Mouse (Mus musculus) left cerebral cortex, postnatal 10 days (tissue): ENCODE data around the gene Paxx. TPM values are rescaled to one million over a fixed set of nuclear protein-coding genes. Genes with fewer than 3 reads are reported as not detected.
A peak's percentile ranks its signal among the peaks of the same experiment; 100 is the strongest.

Experiments used
- DNase-seq, 2 experiments: peaks; one replicate each; pipeline ENCODE4 v3.0.0; 2021 to 2022; ENCODE audit warnings: low spot score in 2 of 2, mixed read lengths in 1 of 2; ENCODE audit errors: extremely low spot score in 1 of 2
- intact Hi-C: fragments of 180-260 bp; cut with DNase I; formaldehyde crosslinking; loops from one replicate; pipeline ENCODE4 v1.15.1; 2025
- total RNA-seq, 2 experiments: library from RNA; stranded (reverse); gene quantifications; 2 replicates each; pipeline ENCODE4 v1.2.3; 2021

Gene Paxx
- total RNA-seq, 2 experiments from 2014 or later: 72.0 to 79.5 TPM

DNA sequence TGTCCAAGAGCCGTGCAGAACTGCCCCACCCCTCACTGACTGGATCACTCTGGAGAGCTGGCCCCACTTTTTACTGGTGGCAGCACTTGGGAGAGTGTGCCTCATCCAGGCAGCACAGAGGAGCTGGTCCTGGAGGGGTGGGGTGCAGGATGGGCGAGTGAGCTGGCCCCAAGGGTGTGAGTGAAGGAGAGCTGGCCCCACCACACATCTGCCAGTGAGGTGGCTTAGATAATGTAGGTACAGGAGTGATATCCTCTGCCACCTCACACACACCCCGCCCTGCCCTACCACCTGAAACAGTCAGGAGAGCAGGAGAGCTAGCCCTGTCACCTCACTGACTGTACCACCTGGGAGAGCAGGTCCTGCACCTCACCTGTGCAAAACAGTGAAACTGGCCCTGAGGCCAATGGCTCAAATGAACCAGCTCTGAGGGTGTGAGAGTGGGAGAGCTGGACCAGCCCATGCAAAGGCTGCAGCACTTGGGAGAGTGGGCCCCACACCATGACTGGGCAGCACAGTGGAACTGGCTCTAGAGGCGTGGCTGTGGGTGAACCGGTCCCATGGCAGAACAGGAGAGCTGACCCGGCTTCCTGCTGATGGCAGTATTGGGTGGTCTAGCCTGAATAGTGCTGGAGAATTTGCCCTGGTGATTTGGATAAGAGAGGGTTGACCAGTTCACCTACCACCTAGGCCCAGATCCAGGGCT, 27.2 kb upstream of the Paxx start:
- no peak for DNase-seq
- intact Hi-C loops: no loop called here

- intact Hi-C loops: no loop called here
Measured at GRCm38 (mm10) chr2:25484901-25485647, 24.2 kb upstream of the Paxx start.

GRCm38 (mm10) chr2:25482969-25483368, 22.1 kb upstream of the Paxx start:
- intact Hi-C loops: no loop called here
- DNase-seq: no peak

More at GRCm38 (mm10) chr2:25484901-25485647, 24.2 kb upstream of the Paxx start:
- DNase-seq: peak in 1 of 2 experiments; percentile 63

- intact Hi-C loops: no loop called here
- no peak for DNase-seq
Measured at GRCm38 (mm10) chr2:25480541-25480940, 19.6 kb upstream of the Paxx start.

DNA sequence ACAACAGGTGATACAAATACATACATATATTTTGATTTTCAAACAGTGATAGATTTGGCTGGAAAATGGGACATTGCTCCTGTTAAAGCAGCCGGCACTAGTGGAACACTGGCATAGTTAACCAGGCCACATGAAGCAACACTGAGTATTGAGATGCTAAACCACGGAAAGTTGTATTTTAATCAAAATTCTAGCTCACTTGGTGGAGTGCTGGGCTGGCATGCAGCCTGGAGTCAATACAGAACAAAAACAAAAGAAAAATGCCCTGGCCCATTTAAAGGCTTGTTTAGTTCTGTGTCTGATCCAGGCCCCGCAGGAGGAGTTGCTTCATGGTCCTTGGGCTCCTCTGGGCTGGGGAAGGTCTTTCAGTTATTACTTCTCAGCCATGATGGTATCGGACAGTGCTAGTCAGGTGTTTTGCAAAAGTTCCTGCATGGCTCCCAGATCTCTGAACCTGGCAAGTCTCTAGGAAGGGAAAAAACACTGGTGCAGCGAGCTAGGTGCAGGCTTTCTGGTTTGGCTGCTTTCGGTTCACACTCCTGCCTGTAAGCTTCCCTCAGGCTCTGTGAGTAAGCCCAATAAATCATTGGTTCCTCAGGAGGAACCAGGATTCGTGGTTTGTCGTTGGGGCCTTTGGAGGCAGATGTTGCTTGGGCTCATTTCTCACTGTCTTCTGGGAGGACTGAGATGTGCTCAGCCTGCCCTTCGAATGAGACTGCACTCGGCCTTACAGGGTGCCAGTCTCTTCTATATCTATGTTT, 18.8 kb upstream of the Paxx start:
- intact Hi-C loops: no loop called here
- no peak for DNase-seq

DNA sequence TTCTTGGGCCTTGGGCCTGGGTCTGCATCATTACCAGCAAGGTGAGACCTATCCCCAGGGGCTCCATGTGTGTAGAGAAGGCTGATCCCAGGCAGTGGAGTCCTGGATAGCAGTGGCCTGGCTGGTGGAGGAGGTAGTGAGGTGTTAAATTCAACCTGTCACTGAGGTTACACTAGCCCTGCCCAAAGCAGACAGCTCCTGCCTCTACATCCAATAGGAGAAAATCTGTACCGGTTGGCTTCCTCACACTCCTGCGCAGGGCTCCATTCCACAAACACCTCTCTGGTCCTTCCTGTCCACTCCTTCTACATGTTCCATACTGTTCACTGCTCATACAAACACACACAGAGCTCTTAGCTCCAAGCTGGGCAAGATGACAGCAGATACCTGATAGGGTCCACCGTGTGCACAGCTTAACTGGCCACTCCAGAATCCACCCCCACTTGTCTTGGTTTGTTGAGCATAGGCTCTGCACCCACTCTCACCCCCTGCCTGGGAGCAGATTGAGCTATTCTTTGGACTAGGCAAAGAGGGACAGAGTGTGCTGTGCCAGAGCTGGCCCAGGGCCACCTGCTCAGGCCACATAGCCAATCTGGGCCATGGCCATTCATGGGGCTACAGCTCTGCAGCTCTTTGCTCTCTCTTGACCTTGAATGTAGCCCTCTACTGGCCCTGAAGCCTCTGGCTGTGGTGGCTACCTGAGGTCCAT, 17.2 kb upstream of the Paxx start:
- no peak for DNase-seq
- intact Hi-C loops: no loop called here

- intact Hi-C loops: no loop called here
- DNase-seq: no peak
Measured at GRCm38 (mm10) chr2:25477541-25477940, 16.6 kb upstream of the Paxx start.

GRCm38 (mm10) chr2:25472550-25472949, 11.7 kb upstream of the Paxx start:
- DNase-seq: no peak
- intact Hi-C loops: no loop called here

GRCm38 (mm10) chr2:25469969-25470368, 9.1 kb upstream of the Paxx start, which contains the start of gene Ptgds:
Ptgds (minus strand) TSS chr2:25470046.
- intact Hi-C loops: no loop called here
- DNase-seq: no peak

GRCm38 (mm10) chr2:25468962-25469915, 8.3 kb upstream of the Paxx start:
- intact Hi-C loops: no loop called here
- peak in 1 of 2 experiments; percentile 73 for DNase-seq

- intact Hi-C loops: no loop called here
- DNase-seq: no peak
Measured at GRCm38 (mm10) chr2:25467606-25468303, 6.9 kb upstream of the Paxx start.

DNA sequence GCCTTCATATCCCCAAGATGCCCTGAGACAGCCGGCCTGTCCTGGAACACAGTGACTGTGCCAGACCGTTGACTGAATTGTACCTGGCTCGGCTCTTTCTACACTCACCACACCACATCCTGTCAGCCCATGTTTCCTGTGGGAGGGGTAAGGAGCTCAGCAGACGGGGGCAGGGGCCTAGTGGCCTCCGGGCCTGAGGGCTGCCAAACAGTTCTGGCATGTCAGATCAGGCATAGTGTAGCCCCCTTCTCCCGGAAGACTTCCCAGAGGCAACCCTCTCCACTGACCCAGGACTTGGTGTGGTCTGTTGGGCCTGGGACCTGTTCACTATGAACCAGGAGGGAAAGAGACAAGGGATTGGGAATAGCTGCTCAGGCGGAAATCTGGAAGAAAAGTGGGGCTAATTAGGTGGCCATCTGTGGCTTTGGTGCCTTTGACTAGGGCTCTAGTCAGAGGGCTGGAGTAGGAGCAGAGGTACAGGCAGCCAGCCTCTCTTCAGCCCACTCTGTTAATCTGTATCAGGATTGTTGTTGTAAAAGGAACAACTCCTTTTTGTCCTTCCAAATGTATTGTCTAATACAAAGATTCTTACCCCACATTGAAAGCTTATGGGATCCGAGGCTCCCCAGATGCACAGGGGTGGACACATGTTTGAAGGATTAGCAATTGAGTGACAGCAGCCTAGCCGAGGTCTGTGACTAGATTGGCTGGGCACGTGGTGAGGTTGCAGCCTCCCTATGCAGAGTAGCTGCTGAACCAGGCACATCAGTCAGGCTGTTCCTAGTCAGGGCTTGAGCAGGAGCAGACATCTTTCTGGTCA, 5.1 kb upstream of the Paxx start:
- intact Hi-C loops: no loop called here
- no peak for DNase-seq

DNA sequence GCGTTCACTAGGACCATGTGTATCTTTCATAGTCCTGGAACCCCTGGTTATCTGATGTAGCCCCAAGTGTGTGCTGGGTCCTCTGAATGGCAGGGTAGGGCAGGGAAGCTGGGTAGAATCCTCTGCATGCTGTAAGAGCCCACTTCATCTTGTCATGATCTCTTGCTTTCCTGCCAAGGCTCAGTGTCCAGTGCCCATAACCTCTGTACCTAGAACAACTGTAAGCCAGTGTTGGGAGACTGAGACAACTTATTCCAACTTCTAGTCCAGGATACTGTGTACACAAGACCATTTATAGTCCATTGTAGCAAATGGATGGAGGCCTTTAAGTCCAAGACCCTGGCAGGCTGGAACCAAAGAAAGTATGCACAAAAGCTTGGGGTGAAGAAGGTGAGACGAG, 4.4 kb upstream of the Paxx start:
- intact Hi-C loops: no loop called here
- no peak for DNase-seq

- DNase-seq: no peak
- intact Hi-C loops: no loop called here
Measured at GRCm38 (mm10) chr2:25463630-25464029, 2.7 kb upstream of the Paxx start.

- intact Hi-C loops: no loop called here
- DNase-seq: no peak
Measured at GRCm38 (mm10) chr2:25461407-25461806, 513 bp upstream of the Paxx start.

DNA sequence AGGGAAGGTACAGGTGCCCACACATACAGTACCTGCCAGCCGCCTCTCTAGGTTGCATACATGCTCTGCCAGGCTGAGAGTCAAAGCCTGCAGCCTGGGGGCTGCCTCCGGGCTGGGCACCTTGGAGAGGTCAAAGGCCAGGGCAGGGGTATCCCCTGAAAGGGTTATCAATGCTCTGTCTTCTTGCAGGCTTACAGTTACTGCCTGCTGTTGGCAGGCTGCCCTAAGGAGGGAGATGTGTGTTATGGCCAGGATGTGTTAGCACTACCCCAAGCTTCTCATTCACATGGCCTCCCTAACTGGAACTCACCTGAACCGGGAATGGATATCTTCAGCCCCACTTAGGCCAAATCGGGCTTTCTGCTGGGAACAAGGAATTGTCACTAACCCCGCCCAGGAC, 759 bp downstream of the Paxx start:
- intact Hi-C loops: no loop called here
- peak in 1 of 2 experiments; percentile 72 for DNase-seq

DNA sequence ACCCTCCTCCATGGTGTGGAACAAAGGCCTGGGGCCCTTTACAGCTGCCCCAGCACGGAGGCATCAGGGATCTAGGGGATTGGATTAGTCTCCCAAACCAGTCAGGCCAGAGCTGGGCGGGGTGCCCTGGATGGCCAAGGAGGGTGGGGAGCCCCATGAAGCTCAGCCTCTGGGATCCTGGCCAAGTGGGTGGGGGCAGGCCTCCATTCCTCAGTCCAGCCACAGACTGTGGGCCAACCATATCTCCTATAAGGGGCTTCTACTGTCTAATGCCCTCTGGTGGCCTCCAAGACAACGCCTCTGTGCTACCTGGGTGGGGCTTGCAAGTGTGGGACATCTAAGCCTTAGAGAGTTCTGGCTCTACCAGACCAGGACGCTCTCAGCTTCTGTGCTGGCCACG, 2.0 kb downstream of the Paxx start:
- intact Hi-C loops: no loop called here
- DNase-seq: peak in 1 of 2 experiments; percentile 72
